Mouse (Mus musculus) testis, adult 2 months (tissue): Measurements from ENCODE around the gene Angptl2.

Source experiments
- CTCF ChIP-seq: fragments of 200-500 bp; IDR thresholded peaks from 2 replicates; pipeline ENCODE4 v1.5.1; 2012; ENCODE audit warnings: low read depth, mild to moderate bottlenecking, inconsistent platforms, low read length, moderate library complexity; ENCODE audit not compliant: control insufficient read depth, insufficient read depth, insufficient replicate concordance
- POLR2A ChIP-seq: fragments of 200-500 bp; IDR thresholded peaks from 2 replicates; pipeline ENCODE4 v1.6.1; 2012; ENCODE audit warnings: low read depth, mild to moderate bottlenecking, inconsistent platforms, low read length, moderate library complexity; ENCODE audit not compliant: control insufficient read depth

- TF ChIP-seq CTCF (no peak), POLR2A (no peak)
Measured at GRCm38 (mm10) chr2:33188925-33189670, 26.8 kb upstream of the Angptl2 start.
